Mouse (Mus musculus) intestine, embryonic 16.5 days (tissue): ENCODE measurements around the gene Ccdc97. TPM values are rescaled to one million over a fixed set of nuclear protein-coding genes. Genes with fewer than 3 reads are reported as not detected.

Experiments
- ATAC-seq: fragments of 200-750 bp; cut with Nextera tagmentation; 2 replicates; pipeline ENCODE4 v1.8.0; 2017; ENCODE audit warnings: moderate TSS enrichment, moderate library complexity
- H3K27ac ChIP-seq: fragments of 300-500 bp; sonication (generic); 2 replicates; pipeline ENCODE4 v1.5.1; 2014; ENCODE audit warnings: mild to moderate bottlenecking, low read length
- H3K27me3 ChIP-seq: fragments of 300-500 bp; sonication (generic); replicated peaks from 2 replicates; pipeline ENCODE4 v1.6.1; 2014; ENCODE audit warnings: low read length, control low read depth, mixed read lengths; ENCODE audit not compliant: control insufficient read depth, insufficient read depth
- H3K36me3 ChIP-seq: fragments of 300-500 bp; sonication (generic); 2 replicates; pipeline ENCODE4 v1.6.1; 2014; ENCODE audit warnings: low read length, control low read depth; ENCODE audit not compliant: control insufficient read depth, insufficient read depth
- H3K4me1 ChIP-seq: fragments of 300-500 bp; sonication (generic); 2 replicates; pipeline ENCODE4 v1.6.1; 2014; ENCODE audit warnings: low read length, control low read depth, mixed read lengths; ENCODE audit not compliant: control insufficient read depth, insufficient read depth
- H3K4me2 ChIP-seq: fragments of 300-500 bp; sonication (generic); 2 replicates; pipeline ENCODE4 v1.6.1; 2014; ENCODE audit warnings: low read depth, low read length, control low read depth
- H3K4me3 ChIP-seq: fragments of 300-500 bp; sonication (generic); 2 replicates; pipeline ENCODE4 v1.5.1; 2014; ENCODE audit warnings: mild to moderate bottlenecking, low read length
- H3K9ac ChIP-seq: fragments of 300-500 bp; sonication (generic); 2 replicates; pipeline ENCODE4 v1.6.1; 2014; ENCODE audit warnings: low read depth, low read length
- H3K9me3 ChIP-seq: fragments of 300-500 bp; sonication (generic); 2 replicates; pipeline ENCODE4 v1.6.1; 2016; ENCODE audit warnings: low read length, control low read depth; ENCODE audit not compliant: control insufficient read depth
- WGBS: fragments of 180-500 bp; shearing (Covaris S2); extraction: QIAGEN DNeasy Blood & Tissue Kit; methylation state at CpG from one replicate; pipeline ENCODE4 v1.1.7; 2014; 5-methylcytosine and 5-hydroxymethylcytosine counted together
- polyA plus RNA-seq: library from polyadenylated mRNA; unstranded; fragments of >200 nt; fragmentation: Nextera tagmentation; extraction: Ambion mirVana; gene quantifications from 2 replicates; pipeline ENCODE4 v1.2.1, GENCODE M21; 2015

Gene Ccdc97
- polyA plus RNA-seq, 1 experiment from 2014 or later = 22.0 TPM

GRCm38 (mm10) chr7:25703793-25704494 is 14.9 kb downstream of the Ccdc97 start:
- no peak overlapping the region for H3K9ac ChIP-seq
- H3K4me1 ChIP-seq = peaks cover 42% of the 10 kb centered on the region
- no peak overlapping the region for H3K4me3 ChIP-seq
- no peaks in the 10 kb centered on the region for H3K36me3 ChIP-seq
- no peaks in the 10 kb centered on the region for H3K27me3 ChIP-seq
- H3K27ac ChIP-seq = no peak overlapping the region
- H3K9me3 ChIP-seq = no peaks in the 10 kb centered on the region
- ATAC-seq = 0 out of 2 replicates have a peak, but pooled peaks have one; percentile 7
- 37% methylated on average over 10 of the region's 10 CpGs for WGBS
- 0 out of 2 replicates have a peak overlapping the region, but pooled peaks have one; percentile 2 for H3K4me2 ChIP-seq

- Histone ChIP-seq H3K36me3 (no peaks in the 10 kb centered on the region), H3K27ac (no peak overlapping the region), H3K4me2 (no peak overlapping the region), H3K4me1 (peaks cover 31% of the 10 kb centered on the region), H3K9ac (no peak overlapping the region), H3K27me3 (no peaks in the 10 kb centered on the region), H3K9me3 (no peaks in the 10 kb centered on the region), H3K4me3 (no peak overlapping the region)
- 100% methylated on average over 2 of the region's 2 CpGs for WGBS
- ATAC-seq = no peak
These were observed 16.5 kb downstream of the Ccdc97 start for GRCm38 (mm10) chr7:25702350-25702749.

DNA sequence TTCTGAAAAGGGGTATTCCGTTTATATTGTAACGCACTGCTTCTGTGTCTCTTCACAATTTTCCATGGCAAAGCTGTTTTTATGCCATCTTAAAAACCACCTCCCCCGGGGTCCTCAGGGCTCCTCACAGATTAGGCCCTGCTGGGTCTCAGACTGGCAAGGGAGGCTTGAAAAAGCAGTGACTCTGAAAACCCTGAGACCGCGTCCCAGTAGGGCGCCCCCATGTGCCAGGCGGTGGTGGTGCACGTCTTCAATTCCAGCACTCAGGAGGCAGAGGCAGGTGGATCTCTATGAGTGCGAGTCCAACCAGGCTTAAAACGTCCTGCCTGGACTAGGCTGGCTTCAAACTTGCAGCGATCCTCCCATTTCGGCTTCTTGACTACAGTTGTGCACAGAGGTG is 18.2 kb downstream of the Ccdc97 start:
- Histone ChIP-seq H3K9me3 (no peaks in the 10 kb centered on the region), H3K27ac (no peak overlapping the region), H3K9ac (no peak overlapping the region), H3K4me2 (no peak overlapping the region), H3K4me3 (no peak overlapping the region), H3K36me3 (no peaks in the 10 kb centered on the region), H3K27me3 (no peaks in the 10 kb centered on the region), H3K4me1 (peaks cover 16% of the 10 kb centered on the region)
- ATAC-seq = no peak
- 76% methylated on average over 12 of the region's 12 CpGs for WGBS

- Histone ChIP-seq H3K9me3 (no peaks in the 10 kb centered on the region), H3K4me3 (no peak overlapping the region), H3K27ac (no peak overlapping the region), H3K9ac (no peak overlapping the region), H3K4me1 (peaks cover 9% of the 10 kb centered on the region), H3K4me2 (no peak overlapping the region), H3K36me3 (no peaks in the 10 kb centered on the region), H3K27me3 (no peaks in the 10 kb centered on the region)
- 63% methylated on average over 13 of the region's 13 CpGs for WGBS
- ATAC-seq = no peak
These were observed 19.0 kb downstream of the Ccdc97 start for GRCm38 (mm10) chr7:25699851-25700250.

DNA sequence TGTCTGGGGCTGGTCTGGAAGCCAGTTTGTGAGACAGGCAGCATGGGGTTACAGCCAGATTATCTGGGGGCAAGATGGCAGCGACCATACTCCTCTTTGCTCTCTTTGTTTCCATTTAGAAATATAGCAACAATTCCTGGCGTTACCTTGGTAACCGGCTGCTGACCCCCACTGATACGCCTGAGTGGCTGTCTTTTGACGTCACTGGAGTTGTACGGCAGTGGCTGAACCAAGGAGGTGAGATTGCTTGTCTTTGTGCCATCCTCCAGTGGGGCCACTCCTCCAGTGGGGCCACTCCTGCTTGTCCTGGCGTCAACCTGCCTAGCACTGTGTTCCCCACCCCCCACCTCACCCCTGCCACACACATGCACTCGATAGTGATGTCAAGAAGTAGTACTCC is 24.8 kb downstream of the Ccdc97 start:
- Histone ChIP-seq H3K36me3 (no peaks in the 10 kb centered on the region), H3K9ac (no peak overlapping the region), H3K4me3 (no peak overlapping the region), H3K4me2 (no peak overlapping the region), H3K27me3 (no peaks in the 10 kb centered on the region), H3K9me3 (no peaks in the 10 kb centered on the region), H3K27ac (no peak overlapping the region), H3K4me1 (0 out of 2 replicates have a peak, but pooled peaks cover 3% of the 10 kb centered on the region)
- no peak for ATAC-seq
- whole genome bisulfite sequencing = 73% methylated on average over 8 of the region's 8 CpGs

DNA sequence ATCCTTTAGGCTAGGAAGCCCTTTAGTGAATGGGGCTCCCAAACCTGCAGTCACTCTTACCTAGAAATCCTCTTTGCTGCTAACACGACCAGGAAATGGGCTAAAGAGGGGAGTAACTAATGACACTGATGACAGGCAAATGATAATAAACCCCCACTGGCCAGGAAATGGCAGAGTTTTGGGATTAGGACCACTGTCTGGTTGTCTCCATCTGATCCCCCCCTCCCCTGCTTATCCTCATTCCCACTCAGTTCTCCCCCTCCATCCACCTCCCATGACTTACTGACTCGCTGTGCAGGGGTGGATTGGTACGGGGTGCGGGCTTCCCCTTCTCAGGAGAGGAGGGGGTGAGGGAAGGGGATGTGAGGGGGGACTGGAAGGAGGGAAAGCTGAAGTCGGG is 28.8 kb downstream of the Ccdc97 start:
- Histone ChIP-seq H3K9ac (no peak overlapping the region; the same call in 1 of the 2 replicates), H3K4me3 (peak overlapping the region; percentile 75), H3K9me3 (no peaks in the 10 kb centered on the region), H3K36me3 (no peaks in the 10 kb centered on the region), H3K27ac (no peak overlapping the region), H3K4me1 (peaks cover 21% of the 10 kb centered on the region), H3K4me2 (peak overlapping the region; percentile 99), H3K27me3 (no peaks in the 10 kb centered on the region; the same call in 1 of the 2 replicates)
- WGBS = 42% methylated on average over 5 of the region's 5 CpGs
- no peak for ATAC-seq

GRCm38 (mm10) chr7:25689603-25690021 is 29.3 kb downstream of the Ccdc97 start:
- 0 out of 2 replicates have a peak overlapping the region, but pooled peaks have one; percentile 45 for H3K27ac ChIP-seq
- H3K9ac ChIP-seq = peak overlapping the region; percentile 90
- H3K36me3 ChIP-seq = no peaks in the 10 kb centered on the region
- H3K9me3 ChIP-seq = no peaks in the 10 kb centered on the region
- peaks cover 21% of the 10 kb centered on the region for H3K4me1 ChIP-seq
- H3K27me3 ChIP-seq = no peaks in the 10 kb centered on the region; the same call in 1 of the 2 replicates
- peak; percentile 1; the same call in 1 of the 2 replicates for ATAC-seq
- H3K4me3 ChIP-seq = peak overlapping the region; percentile 75
- WGBS = 15% methylated on average over 12 of the region's 12 CpGs
- H3K4me2 ChIP-seq = peak overlapping the region; percentile 99

DNA sequence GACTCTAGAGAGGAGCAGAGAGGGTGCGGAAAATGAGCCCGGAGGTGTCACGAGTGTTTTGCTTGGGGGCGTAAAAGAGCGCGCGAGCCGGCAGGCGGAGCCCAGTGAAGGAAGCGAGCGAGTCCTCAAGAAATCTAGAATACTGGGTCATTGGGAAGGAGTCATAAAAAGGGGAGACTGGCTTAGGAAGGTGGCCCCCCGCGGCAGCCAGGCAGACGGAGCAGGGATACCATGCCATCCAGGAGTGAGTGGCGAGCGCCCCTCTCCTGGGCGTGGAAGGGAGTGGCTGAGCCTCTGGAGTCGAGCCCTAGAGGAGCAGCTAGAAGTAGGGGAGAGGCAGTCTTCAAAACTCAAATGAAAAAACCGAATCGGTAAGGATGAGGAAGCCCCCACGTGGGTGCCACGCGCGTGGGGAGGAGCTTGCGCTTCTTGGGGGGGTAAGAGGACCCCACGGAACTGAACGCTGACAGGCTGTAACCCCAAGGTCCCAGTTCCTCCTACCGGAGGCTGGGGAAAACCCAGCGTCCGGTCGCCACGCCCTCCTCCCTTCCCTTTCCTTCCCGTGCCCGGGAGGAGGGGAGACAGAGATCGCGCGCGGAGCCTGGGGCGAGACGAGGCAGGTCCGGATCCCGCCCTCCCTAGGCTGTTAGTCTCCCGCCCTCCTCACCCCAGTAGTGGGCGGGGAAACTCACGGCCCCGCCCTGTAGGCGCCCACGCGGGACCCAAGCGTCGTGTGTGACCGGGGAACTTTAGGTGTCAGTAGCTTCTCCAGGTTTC is 29.9 kb downstream of the Ccdc97 start:
- peak; percentile 73 for ATAC-seq

GRCm38 (mm10) chr7:25687811-25688401 is 31.0 kb downstream of the Ccdc97 start:
- Histone ChIP-seq H3K27me3 (no peaks in the 10 kb centered on the region; the same call in 1 of the 2 replicates), H3K27ac (peak overlapping the region; percentile 77), H3K36me3 (no peaks in the 10 kb centered on the region), H3K9me3 (no peaks in the 10 kb centered on the region), H3K4me2 (peak overlapping the region; percentile 99), H3K4me3 (peak overlapping the region; percentile 75), H3K9ac (peak overlapping the region; percentile 90), H3K4me1 (peaks cover 27% of the 10 kb centered on the region)
- ATAC-seq = peak; percentile 1; the same call in 1 of the 2 replicates
- WGBS = under 1% methylated on average over 47 of the region's 47 CpGs

More for the DNA sequence above, 29.9 kb downstream of the Ccdc97 start:
- peak overlapping the region; percentile 75 for H3K4me3 ChIP-seq
- peak overlapping the region; percentile 51 for H3K27ac ChIP-seq
- no peaks in the 10 kb centered on the region for H3K36me3 ChIP-seq
- no peaks in the 10 kb centered on the region; the same call in 1 of the 2 replicates for H3K27me3 ChIP-seq
- peaks cover 21% of the 10 kb centered on the region for H3K4me1 ChIP-seq
- peak overlapping the region; percentile 90 for H3K9ac ChIP-seq
- peak overlapping the region; percentile 99 for H3K4me2 ChIP-seq
- H3K9me3 ChIP-seq = no peaks in the 10 kb centered on the region
- under 1% methylated on average over 52 of the region's 52 CpGs for WGBS
